Mouse (Mus musculus): ENCODE measurements at regions not wholly inside any gene's neighbourhood (a gene's known extent, or its start where the extent isn't known, plus 50 kb on each side); places are given as distances from the start of the nearest gene placed in this dataset.

GRCm38 (mm10) chr17:78109364-78110222 is 90.5 kb upstream of the Crim1 start:
- DNase-seq: peak; percentile 5
- H3K27me3 ChIP-seq (replicated peaks; ENCODE audit: control insufficient read depth, insufficient read depth, low read length): no peaks in the 10 kb centered on the region
- H3K27ac ChIP-seq (ENCODE audit: insufficient read depth, low read depth, low read length): no peak overlapping the region
- WGBS: 49% methylated on average over 7 of the region's 7 CpGs
- H3K4me3 ChIP-seq (ENCODE audit: insufficient read depth, low read depth, low read length): no peak overlapping the region
- TF ChIP-seq POLR2A (IDR thresholded peaks at IDR 0.05; ENCODE audit: low read depth, low read length) (no peak), CTCF (conservative IDR thresholded peaks at IDR 0.05; ENCODE audit: insufficient read depth, insufficient read length, low read depth, low read length) (no peak)
- H3K4me1 ChIP-seq (ENCODE audit: control insufficient read depth, insufficient read depth, low read length): no peaks in the 10 kb centered on the region
- no peaks in the 10 kb centered on the region for H3K36me3 ChIP-seq (ENCODE audit: control insufficient read depth, insufficient read depth, low read length)

GRCm38 (mm10) chr17:78132116-78132515 is 67.9 kb upstream of the Crim1 start:
- Histone ChIP-seq H3K4me1 (ENCODE audit: control insufficient read depth, insufficient read depth, low read length) (no peaks in the 10 kb centered on the region), H3K4me3 (ENCODE audit: insufficient read depth, low read depth, low read length) (no peak overlapping the region), H3K27me3 (replicated peaks; ENCODE audit: control insufficient read depth, insufficient read depth, low read length) (no peaks in the 10 kb centered on the region), H3K36me3 (ENCODE audit: control insufficient read depth, insufficient read depth, low read length) (no peaks in the 10 kb centered on the region), H3K27ac (ENCODE audit: insufficient read depth, low read depth, low read length) (no peak overlapping the region)
- no peak for DNase-seq
- TF ChIP-seq POLR2A (IDR thresholded peaks at IDR 0.05; ENCODE audit: low read depth, low read length): no peak
- WGBS: 89% methylated on average over 1 of the region's 1 CpGs

DNA sequence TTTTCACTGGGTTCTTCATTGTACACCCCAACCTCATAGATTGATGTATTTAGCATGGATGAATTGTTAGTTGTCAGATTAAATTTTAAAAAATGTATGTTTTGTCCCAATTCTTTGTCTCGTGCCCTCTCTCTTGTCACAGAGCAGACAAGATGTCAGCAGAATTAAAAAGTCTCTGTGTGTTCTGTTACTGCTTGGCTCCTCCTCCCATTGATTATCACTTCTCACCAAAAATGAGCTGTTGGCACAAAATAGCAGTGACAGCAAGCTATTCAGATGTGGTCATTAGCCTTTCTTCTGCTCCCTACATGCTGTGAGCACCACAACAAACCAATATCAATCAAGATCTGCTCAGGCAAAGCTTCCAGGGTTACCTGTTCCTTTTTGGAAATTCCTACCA is 62.1 kb upstream of the Crim1 start:
- Histone ChIP-seq H3K4me1 (ENCODE audit: control insufficient read depth, insufficient read depth, low read length) (no peaks in the 10 kb centered on the region), H3K27ac (ENCODE audit: insufficient read depth, low read depth, low read length) (no peak overlapping the region), H3K4me3 (ENCODE audit: insufficient read depth, low read depth, low read length) (no peak overlapping the region), H3K36me3 (ENCODE audit: control insufficient read depth, insufficient read depth, low read length) (no peaks in the 10 kb centered on the region), H3K27me3 (replicated peaks; ENCODE audit: control insufficient read depth, insufficient read depth, low read length) (no peaks in the 10 kb centered on the region)
- WGBS: 58% methylated on average over 1 of the region's 1 CpGs
- no peak for TF ChIP-seq POLR2A (IDR thresholded peaks at IDR 0.05; ENCODE audit: low read depth, low read length)
- TF ChIP-seq CTCF (conservative IDR thresholded peaks at IDR 0.05; ENCODE audit: insufficient read depth, insufficient read length, low read depth, low read length): no peak
- DNase-seq: no peak

DNA sequence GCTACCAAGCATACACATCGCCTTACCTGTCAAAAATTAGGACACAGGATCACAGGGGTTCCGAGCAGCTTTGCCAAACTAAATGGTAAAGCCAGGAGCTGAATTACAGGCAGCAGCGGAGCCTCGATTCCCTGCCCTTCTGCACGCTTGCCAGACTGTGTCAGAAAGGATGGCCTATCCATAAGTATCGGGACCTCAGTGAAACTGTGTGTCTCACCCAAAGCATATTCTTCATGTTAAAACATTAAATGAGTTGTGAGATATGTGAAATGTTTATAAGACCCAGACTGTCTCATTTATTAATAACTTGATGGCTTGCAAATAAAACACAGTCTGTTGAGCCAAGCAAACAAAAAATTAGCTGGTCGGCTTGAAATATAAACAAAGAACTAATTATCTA is 59.4 kb upstream of the Crim1 start:
- TF ChIP-seq POLR2A (IDR thresholded peaks at IDR 0.05; ENCODE audit: low read depth, low read length): no peak
- no peak for TF ChIP-seq CTCF (conservative IDR thresholded peaks at IDR 0.05; ENCODE audit: insufficient read depth, insufficient read length, low read depth, low read length)
- 89% methylated on average over 7 of the region's 7 CpGs for WGBS
- Histone ChIP-seq H3K36me3 (ENCODE audit: control insufficient read depth, insufficient read depth, low read length) (no peaks in the 10 kb centered on the region), H3K4me1 (ENCODE audit: control insufficient read depth, insufficient read depth, low read length) (no peaks in the 10 kb centered on the region), H3K27me3 (replicated peaks; ENCODE audit: control insufficient read depth, insufficient read depth, low read length) (no peaks in the 10 kb centered on the region), H3K4me3 (ENCODE audit: insufficient read depth, low read depth, low read length) (no peak overlapping the region), H3K27ac (ENCODE audit: insufficient read depth, low read depth, low read length) (no peak overlapping the region)
- DNase-seq: no peak

DNA sequence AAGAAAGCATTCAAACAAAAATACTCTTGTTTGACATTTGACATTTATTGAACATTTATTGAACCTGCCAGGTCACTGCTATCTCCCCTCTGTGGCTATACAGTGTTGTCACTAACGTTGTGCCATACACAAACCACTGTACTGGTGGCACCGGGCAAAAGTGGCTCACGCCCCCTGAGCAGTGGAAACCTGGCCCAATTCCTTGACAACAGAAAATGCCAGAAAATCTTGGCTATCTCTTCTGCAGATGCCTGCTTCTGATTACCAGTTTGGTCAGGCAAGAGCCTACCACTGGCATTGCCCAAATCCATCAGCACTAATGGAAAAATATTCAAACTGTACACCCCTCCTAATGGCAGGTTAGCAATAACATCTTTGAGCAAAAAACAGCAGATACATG is 58.9 kb upstream of the Crim1 start:
- no peaks in the 10 kb centered on the region for H3K4me1 ChIP-seq (ENCODE audit: control insufficient read depth, insufficient read depth, low read length)
- WGBS: 89% methylated on average over 3 of the region's 3 CpGs
- no peaks in the 10 kb centered on the region for H3K27me3 ChIP-seq (replicated peaks; ENCODE audit: control insufficient read depth, insufficient read depth, low read length)
- DNase-seq: no peak
- no peaks in the 10 kb centered on the region for H3K36me3 ChIP-seq (ENCODE audit: control insufficient read depth, insufficient read depth, low read length)
- TF ChIP-seq CTCF (conservative IDR thresholded peaks at IDR 0.05; ENCODE audit: insufficient read depth, insufficient read length, low read depth, low read length) (no peak), POLR2A (IDR thresholded peaks at IDR 0.05; ENCODE audit: low read depth, low read length) (no peak)
- no peak overlapping the region for H3K27ac ChIP-seq (ENCODE audit: insufficient read depth, low read depth, low read length)
- H3K4me3 ChIP-seq (ENCODE audit: insufficient read depth, low read depth, low read length): no peak overlapping the region

DNA sequence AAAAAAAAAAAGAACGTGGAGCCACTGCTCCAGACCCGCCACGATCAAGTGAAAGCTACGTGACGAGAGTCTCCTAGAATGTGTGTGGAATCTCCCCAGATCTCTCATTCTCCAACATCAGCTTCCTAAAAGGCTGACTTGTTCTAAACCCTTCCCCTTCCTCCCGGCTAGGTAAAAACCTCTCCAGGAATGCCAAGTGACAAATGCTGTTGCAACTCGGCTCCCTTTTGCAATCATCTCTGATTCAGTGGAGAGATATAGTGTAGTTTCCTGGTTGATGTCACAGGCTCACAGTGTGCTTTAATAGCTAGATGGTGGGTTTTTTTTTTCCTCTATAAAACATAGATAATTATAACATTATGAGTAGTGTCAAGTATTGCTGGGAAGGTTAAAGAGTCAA is 57.6 kb upstream of the Crim1 start:
- 75% methylated on average over 7 of the region's 7 CpGs for WGBS
- TF ChIP-seq POLR2A (IDR thresholded peaks at IDR 0.05; ENCODE audit: low read depth, low read length): no peak
- TF ChIP-seq CTCF (conservative IDR thresholded peaks at IDR 0.05; ENCODE audit: insufficient read depth, insufficient read length, low read depth, low read length): no peak
- no peaks in the 10 kb centered on the region for H3K36me3 ChIP-seq (ENCODE audit: control insufficient read depth, insufficient read depth, low read length)
- no peak for DNase-seq
- no peaks in the 10 kb centered on the region for H3K4me1 ChIP-seq (ENCODE audit: control insufficient read depth, insufficient read depth, low read length)
- no peak overlapping the region for H3K4me3 ChIP-seq (ENCODE audit: insufficient read depth, low read depth, low read length)
- H3K27me3 ChIP-seq (replicated peaks; ENCODE audit: control insufficient read depth, insufficient read depth, low read length): no peaks in the 10 kb centered on the region
- no peak overlapping the region for H3K27ac ChIP-seq (ENCODE audit: insufficient read depth, low read depth, low read length)

GRCm38 (mm10) chr17:78145335-78145734 is 54.7 kb upstream of the Crim1 start:
- TF ChIP-seq CTCF (conservative IDR thresholded peaks at IDR 0.05; ENCODE audit: insufficient read depth, insufficient read length, low read depth, low read length): no peak
- no peak for TF ChIP-seq POLR2A (IDR thresholded peaks at IDR 0.05; ENCODE audit: low read depth, low read length)
- no peaks in the 10 kb centered on the region for H3K36me3 ChIP-seq (ENCODE audit: control insufficient read depth, insufficient read depth, low read length)
- DNase-seq: no peak
- no peak overlapping the region for H3K4me3 ChIP-seq (ENCODE audit: insufficient read depth, low read depth, low read length)
- H3K27me3 ChIP-seq (replicated peaks; ENCODE audit: control insufficient read depth, insufficient read depth, low read length): no peaks in the 10 kb centered on the region
- H3K4me1 ChIP-seq (ENCODE audit: control insufficient read depth, insufficient read depth, low read length): no peaks in the 10 kb centered on the region
- 33% methylated on average over 4 of the region's 4 CpGs for WGBS
- H3K27ac ChIP-seq (ENCODE audit: insufficient read depth, low read depth, low read length): no peak overlapping the region
